Mouse (Mus musculus): Measurements from ENCODE around the gene Lrp2. TPM values are rescaled to one million over a fixed set of nuclear protein-coding genes. Genes with fewer than 3 reads are reported as not detected.

Lrp2 gene
- polyA plus RNA-seq, 1 experiment: 13.6 TPM

DNA sequence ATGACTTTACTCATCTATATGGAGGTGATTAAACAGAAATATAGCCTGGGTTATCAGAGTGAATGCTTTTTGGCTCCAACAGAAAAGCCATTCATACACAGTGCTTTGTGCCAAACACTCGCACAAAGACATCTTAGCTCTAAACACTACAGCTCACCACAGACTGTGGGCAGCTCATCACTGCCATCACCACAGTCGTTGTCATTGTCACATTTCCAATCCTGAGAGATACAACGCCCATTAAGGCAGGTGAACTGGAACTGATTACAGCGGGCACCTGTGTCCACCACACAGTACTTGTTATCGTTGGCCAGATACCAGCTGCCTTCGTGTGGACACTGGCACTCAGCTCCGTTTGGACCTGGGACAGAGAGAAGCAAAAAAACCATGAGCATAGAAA is 106.0 kb downstream of the Lrp2 start:
- Histone ChIP-seq H3K4me1 (ENCODE audit: control insufficient read depth, insufficient read depth, low read length) (no peaks in the 10 kb centered on the region), H3K4me3 (replicated peaks; ENCODE audit: extremely low read depth, low read depth, low read length) (no peak overlapping the region)
- DNase-seq: no peak
- 81% methylated on average over 7 of the region's 7 CpGs for WGBS
- no peak for TF ChIP-seq POLR2A (IDR thresholded peaks at IDR 0.05; ENCODE audit: borderline replicate concordance, extremely low read depth, low read depth, low read length)
- TF ChIP-seq CTCF (IDR thresholded peaks at IDR 0.05; ENCODE audit: insufficient read depth, low read length): no peak

DNA sequence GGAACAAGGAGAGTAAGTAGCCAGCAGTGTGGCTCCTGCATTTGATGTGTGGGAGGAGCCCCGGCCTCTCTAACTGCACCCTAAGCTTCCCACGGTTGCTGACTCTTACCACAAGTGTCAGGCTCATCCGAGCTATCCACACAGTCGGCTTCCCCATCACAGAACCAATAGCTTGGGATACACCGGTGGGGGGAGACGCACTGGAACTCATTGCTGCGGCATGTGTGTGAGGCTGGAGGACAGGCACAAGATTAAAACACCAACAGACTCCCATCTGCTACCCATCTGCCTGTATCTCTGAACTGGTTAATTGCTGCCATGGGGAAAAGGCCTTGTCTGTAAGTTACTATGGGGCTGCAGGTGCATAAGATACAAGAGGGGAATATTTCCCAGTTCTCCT is 109.0 kb downstream of the Lrp2 start:
- WGBS: 78% methylated on average over 7 of the region's 7 CpGs
- no peak for DNase-seq
- TF ChIP-seq CTCF (IDR thresholded peaks at IDR 0.05; ENCODE audit: insufficient read depth, low read length) (no peak), POLR2A (IDR thresholded peaks at IDR 0.05; ENCODE audit: borderline replicate concordance, extremely low read depth, low read depth, low read length) (no peak)
- H3K4me1 ChIP-seq (ENCODE audit: control insufficient read depth, insufficient read depth, low read length): no peaks in the 10 kb centered on the region
- no peak overlapping the region for H3K4me3 ChIP-seq (replicated peaks; ENCODE audit: extremely low read depth, low read depth, low read length)

DNA sequence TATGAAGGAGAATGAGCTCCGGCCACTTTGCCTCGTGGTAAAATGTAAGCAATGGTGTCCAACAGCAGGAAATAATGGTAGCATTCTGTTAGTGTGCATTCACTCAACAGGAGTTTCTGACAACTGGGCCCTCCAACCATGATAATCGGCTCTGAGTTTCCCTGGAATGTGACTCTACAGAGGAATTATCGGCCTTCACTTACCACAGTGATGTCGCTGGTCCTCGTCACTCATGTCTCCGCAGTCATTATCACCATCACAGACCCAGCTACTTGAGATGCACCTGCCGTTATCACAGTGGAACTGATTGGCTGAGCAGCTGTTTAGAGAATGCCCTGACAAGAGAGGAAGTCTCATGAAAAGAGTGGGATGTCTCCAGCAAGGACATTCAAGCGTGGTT is 110.7 kb downstream of the Lrp2 start:
- Histone ChIP-seq H3K4me1 (ENCODE audit: control insufficient read depth, insufficient read depth, low read length) (no peaks in the 10 kb centered on the region), H3K4me3 (replicated peaks; ENCODE audit: extremely low read depth, low read depth, low read length) (no peak overlapping the region)
- no peak for DNase-seq
- no peak for TF ChIP-seq CTCF (IDR thresholded peaks at IDR 0.05; ENCODE audit: insufficient read depth, low read length)
- TF ChIP-seq POLR2A (IDR thresholded peaks at IDR 0.05; ENCODE audit: borderline replicate concordance, extremely low read depth, low read depth, low read length): no peak
- WGBS: 81% methylated on average over 9 of the region's 9 CpGs

DNA sequence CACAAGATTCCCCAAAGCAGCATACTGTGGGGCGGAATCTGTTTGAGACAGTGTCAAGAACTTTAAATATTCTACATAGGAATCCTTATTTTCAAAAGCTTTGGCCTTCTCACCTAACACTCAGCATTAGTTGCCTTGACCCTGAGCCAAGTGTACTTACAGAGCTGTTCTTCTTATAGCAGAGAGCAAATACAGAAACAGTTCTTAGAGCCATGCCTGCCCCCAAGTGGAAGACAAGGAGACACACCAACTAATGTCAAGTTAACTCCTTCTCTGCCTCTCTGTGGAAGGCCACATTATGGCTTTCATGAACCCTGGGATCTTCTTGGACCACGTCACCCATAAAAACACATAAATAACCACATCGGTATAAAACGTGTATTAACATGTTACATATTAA is 114.0 kb downstream of the Lrp2 start:
- Histone ChIP-seq H3K4me1 (ENCODE audit: control insufficient read depth, insufficient read depth, low read length) (no peaks in the 10 kb centered on the region), H3K4me3 (replicated peaks; ENCODE audit: extremely low read depth, low read depth, low read length) (no peak overlapping the region)
- TF ChIP-seq POLR2A (IDR thresholded peaks at IDR 0.05; ENCODE audit: borderline replicate concordance, extremely low read depth, low read depth, low read length) (no peak), CTCF (IDR thresholded peaks at IDR 0.05; ENCODE audit: insufficient read depth, low read length) (no peak)
- DNase-seq: no peak
- WGBS: 68% methylated on average over 4 of the region's 4 CpGs

DNA sequence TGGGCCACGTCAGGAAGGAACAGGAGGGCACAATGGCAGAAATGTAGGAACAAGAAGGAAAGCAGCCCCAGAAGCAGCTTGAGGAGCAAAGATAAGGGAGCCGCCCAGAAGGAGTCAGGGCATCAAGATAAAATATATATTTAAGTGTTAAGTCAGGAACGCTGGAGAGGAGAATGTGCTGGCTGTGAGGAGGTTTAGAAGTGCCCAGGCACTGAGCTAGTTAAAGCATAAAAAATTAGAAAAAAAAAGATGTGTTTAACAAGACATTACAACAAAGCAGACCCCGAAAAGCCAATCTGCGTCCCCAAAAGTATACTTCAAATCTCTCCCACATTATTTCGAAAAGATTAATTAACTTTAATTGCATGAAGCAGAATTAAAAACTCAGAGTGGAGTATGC is 122.3 kb downstream of the Lrp2 start:
- Histone ChIP-seq H3K4me3 (replicated peaks; ENCODE audit: extremely low read depth, low read depth, low read length) (no peak overlapping the region), H3K4me1 (ENCODE audit: control insufficient read depth, insufficient read depth, low read length) (no peaks in the 10 kb centered on the region)
- DNase-seq: no peak
- TF ChIP-seq CTCF (IDR thresholded peaks at IDR 0.05; ENCODE audit: insufficient read depth, low read length): no peak
- 71% methylated on average over 6 of the region's 6 CpGs for WGBS

DNA sequence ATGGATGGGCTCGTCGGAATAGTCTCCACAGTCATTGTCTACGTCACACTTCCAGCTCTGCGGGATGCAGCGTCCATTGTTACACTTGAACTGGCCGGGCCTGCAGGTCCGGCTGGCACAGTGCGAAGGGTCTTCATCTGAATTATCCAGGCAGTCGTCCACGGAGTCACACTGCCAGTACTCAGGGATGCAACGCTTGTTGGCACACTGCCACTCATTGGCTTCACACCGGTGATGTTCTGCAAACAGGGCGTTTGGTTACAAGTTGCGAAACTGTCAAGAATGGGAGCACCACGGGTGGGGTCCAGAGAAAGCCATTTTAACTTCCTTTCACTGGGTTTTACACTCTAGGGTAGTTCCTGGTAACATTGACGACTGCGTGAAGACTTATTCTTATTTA is 126.4 kb downstream of the Lrp2 start:
- no peaks in the 10 kb centered on the region for H3K4me1 ChIP-seq (ENCODE audit: control insufficient read depth, insufficient read depth, low read length)
- DNase-seq: no peak
- WGBS: 83% methylated on average over 17 of the region's 17 CpGs
- no peak overlapping the region for H3K4me3 ChIP-seq (replicated peaks; ENCODE audit: extremely low read depth, low read depth, low read length)
- TF ChIP-seq CTCF (IDR thresholded peaks at IDR 0.05; ENCODE audit: insufficient read depth, low read length) (no peak), POLR2A (IDR thresholded peaks at IDR 0.05; ENCODE audit: borderline replicate concordance, extremely low read depth, low read depth, low read length) (no peak)

DNA sequence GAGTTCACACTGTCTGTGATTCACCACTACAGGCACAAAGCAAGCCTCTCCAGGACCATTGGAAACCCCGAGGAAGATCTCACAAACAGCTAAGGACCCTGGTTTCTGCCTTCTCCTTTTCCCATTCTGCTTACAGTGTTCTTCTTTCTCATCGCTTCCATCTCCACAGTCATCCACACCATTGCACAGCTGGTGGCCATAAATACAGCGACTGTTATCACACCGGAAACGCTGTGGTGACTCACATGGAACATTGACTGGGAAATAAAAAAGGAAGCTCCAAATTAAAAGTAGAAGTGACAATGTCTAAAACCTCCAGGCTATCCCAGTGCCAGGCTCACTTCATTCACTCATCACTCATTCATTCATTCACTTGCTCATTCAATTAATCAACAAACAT is 134.7 kb downstream of the Lrp2 start:
- Histone ChIP-seq H3K4me3 (replicated peaks; ENCODE audit: extremely low read depth, low read depth, low read length) (no peak overlapping the region), H3K4me1 (ENCODE audit: control insufficient read depth, insufficient read depth, low read length) (no peaks in the 10 kb centered on the region)
- 83% methylated on average over 5 of the region's 5 CpGs for WGBS
- no peak for DNase-seq
- no peak for TF ChIP-seq POLR2A (IDR thresholded peaks at IDR 0.05; ENCODE audit: borderline replicate concordance, extremely low read depth, low read depth, low read length)
- TF ChIP-seq CTCF (IDR thresholded peaks at IDR 0.05; ENCODE audit: insufficient read depth, low read length): no peak

DNA sequence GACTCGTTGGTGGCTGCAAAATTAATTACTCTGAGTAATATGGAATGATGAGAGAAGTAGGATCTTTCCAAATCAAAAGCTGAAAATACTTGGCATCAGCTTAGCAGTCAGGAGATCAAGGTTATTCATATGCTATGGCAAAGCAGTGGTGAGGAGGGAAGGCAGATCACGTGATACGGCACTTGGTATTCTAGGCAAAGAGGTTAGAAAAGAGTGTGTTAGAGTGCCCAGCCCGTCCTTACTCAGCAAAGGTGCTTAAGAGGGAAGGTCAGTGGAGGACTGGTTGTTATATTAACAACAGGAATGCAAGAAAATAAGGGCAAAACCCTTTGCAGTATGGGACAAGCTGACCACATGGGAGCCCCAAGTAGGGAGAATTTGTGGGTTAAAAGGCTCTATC is 137.3 kb downstream of the Lrp2 start:
- Histone ChIP-seq H3K4me1 (ENCODE audit: control insufficient read depth, insufficient read depth, low read length) (no peaks in the 10 kb centered on the region), H3K4me3 (replicated peaks; ENCODE audit: extremely low read depth, low read depth, low read length) (no peak overlapping the region)
- 74% methylated on average over 4 of the region's 4 CpGs for WGBS
- DNase-seq: no peak
- TF ChIP-seq POLR2A (IDR thresholded peaks at IDR 0.05; ENCODE audit: borderline replicate concordance, extremely low read depth, low read depth, low read length): no peak
- TF ChIP-seq CTCF (IDR thresholded peaks at IDR 0.05; ENCODE audit: insufficient read depth, low read length): no peak

DNA sequence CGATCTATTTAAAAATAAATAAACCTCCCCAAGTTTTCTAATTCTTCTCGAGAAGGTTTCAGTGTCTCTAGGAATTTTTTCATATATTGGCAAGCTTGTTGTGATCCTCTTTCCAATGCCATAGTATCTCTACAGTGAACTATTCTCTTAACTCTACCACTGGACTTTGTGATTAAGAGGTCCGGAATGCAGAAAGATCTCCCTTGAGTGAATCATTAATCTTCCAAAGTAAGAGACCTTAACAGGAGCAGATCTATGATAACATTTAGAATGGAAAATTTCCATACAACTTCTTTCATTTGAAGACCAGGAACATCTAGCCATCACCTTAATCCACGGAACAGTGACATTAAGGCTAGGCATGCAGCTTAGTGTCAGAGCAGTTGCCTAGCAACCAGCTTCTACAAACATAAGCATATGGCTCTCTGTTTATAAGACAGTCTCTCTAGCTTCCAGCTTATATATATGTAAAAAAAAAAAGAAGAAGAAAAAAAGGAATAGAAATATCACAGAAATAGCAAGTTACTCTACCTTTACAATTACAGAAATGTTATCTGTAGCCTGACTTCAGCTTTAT is 139.9 kb downstream of the Lrp2 start:
- TF ChIP-seq POLR2A (IDR thresholded peaks at IDR 0.05; ENCODE audit: borderline replicate concordance, extremely low read depth, low read depth, low read length): no peak
- TF ChIP-seq CTCF (IDR thresholded peaks at IDR 0.05; ENCODE audit: insufficient read depth, low read length): no peak
- WGBS: 55% methylated on average over 4 of the region's 4 CpGs
- no peak overlapping the region for H3K4me3 ChIP-seq (replicated peaks; ENCODE audit: extremely low read depth, low read depth, low read length)
- no peak for DNase-seq
- H3K4me1 ChIP-seq (ENCODE audit: control insufficient read depth, insufficient read depth, low read length): no peaks in the 10 kb centered on the region

DNA sequence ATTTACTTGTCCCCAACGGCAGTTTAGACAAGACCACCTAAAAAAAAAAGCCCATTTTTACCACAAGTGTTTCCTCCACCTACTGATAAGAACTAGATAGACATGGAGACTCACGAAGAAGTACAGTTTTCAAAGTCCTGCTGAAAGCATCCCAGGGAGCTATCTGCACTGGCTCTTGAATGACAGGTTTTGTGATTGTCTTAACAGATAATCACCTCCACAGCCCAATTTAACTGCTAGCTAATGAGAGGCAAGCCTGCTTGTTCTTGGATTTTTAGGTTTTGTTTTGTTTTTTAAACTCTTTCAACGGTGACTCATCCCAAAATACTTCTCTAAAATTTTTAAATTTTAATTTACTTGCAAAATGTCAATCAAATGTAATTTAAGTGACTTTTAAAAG is 144.2 kb downstream of the Lrp2 start:
- TF ChIP-seq POLR2A (IDR thresholded peaks at IDR 0.05; ENCODE audit: borderline replicate concordance, extremely low read depth, low read depth, low read length) (no peak), CTCF (IDR thresholded peaks at IDR 0.05; ENCODE audit: insufficient read depth, low read length) (no peak)
- WGBS: 39% methylated on average over 3 of the region's 3 CpGs
- DNase-seq: no peak
- no peak overlapping the region for H3K4me3 ChIP-seq (replicated peaks; ENCODE audit: extremely low read depth, low read depth, low read length)
- no peaks in the 10 kb centered on the region for H3K4me1 ChIP-seq (ENCODE audit: control insufficient read depth, insufficient read depth, low read length)

All from lung, adult 2 months (tissue).